Mouse (Mus musculus) MEL (cell line): Measurements from ENCODE around the gene Mpeg1.

Source experiments
- CTCF ChIP-seq, 3 experiments: IDR thresholded peaks in 2 of 3; conservative IDR thresholded peaks in 1 of 3; 2 replicates each; pipeline ENCODE4 v1.5.1; 2011 to 2012; ENCODE audit warnings: low read length in 3 of 3, low read depth in 2 of 3, mild to moderate bottlenecking in 2 of 3, improper control_type of control experiment in 1 of 3, inconsistent platforms in 1 of 3, mixed read lengths in 1 of 3, moderate library complexity in 1 of 3; ENCODE audit not compliant: control insufficient read depth in 1 of 3, insufficient read depth in 1 of 3, poor library complexity in 1 of 3, severe bottlenecking in 1 of 3
- ELF1 ChIP-seq: IDR thresholded peaks from 2 replicates; pipeline ENCODE4 v1.6.1; 2014; ENCODE audit warnings: low read depth, mild to moderate bottlenecking, inconsistent platforms, low read length, improper control_type of control experiment, moderate library complexity
- GABPA ChIP-seq: IDR thresholded peaks from 2 replicates; pipeline ENCODE4 v1.6.1; 2012; ENCODE audit warnings: low read depth, mild to moderate bottlenecking, inconsistent platforms, low read length, improper control_type of control experiment, moderate library complexity
- MEF2A ChIP-seq: IDR thresholded peaks from 2 replicates; pipeline ENCODE4 v1.6.1; 2014; ENCODE audit warnings: low read depth, mild to moderate bottlenecking, inconsistent platforms, low read length, improper control_type of control experiment; ENCODE audit not compliant: poor library complexity, insufficient replicate concordance, severe bottlenecking; ENCODE audit errors: extremely low read depth
- MXI1 ChIP-seq: IDR thresholded peaks from 2 replicates; pipeline ENCODE4 v1.6.1; 2011; ENCODE audit warnings: mild to moderate bottlenecking, low read depth, low read length, improper control_type of control experiment
- POLR2A ChIP-seq, 2 experiments: IDR thresholded peaks; 2 replicates each; pipeline ENCODE4 v1.6.1; 2011 to 2012; ENCODE audit warnings: low read length in 2 of 2, mild to moderate bottlenecking in 2 of 2, control low read depth in 1 of 2, improper control_type of control experiment in 1 of 2, low read depth in 1 of 2, moderate library complexity in 1 of 2; ENCODE audit not compliant: control insufficient read depth in 1 of 2, insufficient read depth in 1 of 2, poor library complexity in 1 of 2
- POLR2AphosphoS2 ChIP-seq: IDR thresholded peaks from 2 replicates; pipeline ENCODE4 v1.6.1; 2011; ENCODE audit warnings: low read length, improper control_type of control experiment
- SMC3 ChIP-seq: IDR thresholded peaks from 2 replicates; pipeline ENCODE4 v1.6.1; 2011; ENCODE audit warnings: low read depth, low read length, improper control_type of control experiment
- TBP ChIP-seq: IDR thresholded peaks from 2 replicates; pipeline ENCODE4 v1.8.0; 2011; ENCODE audit warnings: low read depth, low read length, improper control_type of control experiment
- UBTF ChIP-seq: IDR thresholded peaks from 2 replicates; pipeline ENCODE4 v1.6.1; 2012; ENCODE audit warnings: low read depth, mild to moderate bottlenecking, inconsistent platforms, low read length, improper control_type of control experiment, moderate library complexity, borderline replicate concordance; ENCODE audit not compliant: insufficient read depth
- USF1 ChIP-seq: IDR thresholded peaks from 2 replicates; pipeline ENCODE4 v1.6.1; 2014; ENCODE audit warnings: low read depth, mild to moderate bottlenecking, inconsistent platforms, low read length, improper control_type of control experiment, moderate library complexity
- USF2 ChIP-seq, 2 experiments: IDR thresholded peaks; 2 replicates each; pipeline ENCODE4 v1.6.1; 2011 to 2012; ENCODE audit warnings: improper control_type of control experiment in 2 of 2, low read length in 2 of 2, borderline replicate concordance in 1 of 2, inconsistent platforms in 1 of 2, low read depth in 1 of 2, mild to moderate bottlenecking in 1 of 2; ENCODE audit not compliant: insufficient read depth in 1 of 2
- ZKSCAN1 ChIP-seq: IDR thresholded peaks from 2 replicates; pipeline ENCODE4 v1.6.1; 2012; ENCODE audit warnings: low read depth, mild to moderate bottlenecking, inconsistent platforms, low read length, improper control_type of control experiment, moderate library complexity

DNA sequence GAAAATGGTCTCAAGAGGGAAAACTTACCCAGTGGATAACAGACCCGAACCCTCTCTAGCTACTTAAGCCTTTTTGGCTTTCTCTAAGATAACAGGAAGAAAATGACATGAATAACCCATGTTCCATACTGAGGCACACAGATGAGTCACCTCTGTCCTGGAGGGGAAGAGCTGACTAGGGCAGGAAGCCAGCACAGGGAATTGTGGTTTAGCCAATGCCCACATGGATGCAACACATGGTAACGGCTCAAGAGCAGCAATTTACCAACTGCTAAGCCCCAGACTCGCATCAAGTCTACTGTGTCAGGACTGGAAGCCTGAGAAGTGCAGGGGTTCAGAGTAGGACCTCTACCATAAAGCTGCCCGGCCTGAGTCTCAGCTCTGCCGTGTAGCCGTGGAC, 17.8 kb downstream of the Mpeg1 start:
- TF ChIP-seq UBTF (no peak), SMC3 (no peak), POLR2A (IDR thresholded peaks at IDR 0.05; ENCODE audit: control insufficient read depth in 1 of 2, insufficient read depth in 1 of 2, low read depth in 1 of 2, low read length in 2 of 2, poor library complexity in 1 of 2) (no peak), CTCF (IDR thresholded peaks at IDR 0.05 in 2 of 3, conservative IDR thresholded peaks at IDR 0.05 in 1 of 3; ENCODE audit: control insufficient read depth in 1 of 3, insufficient read depth in 1 of 3, low read depth in 2 of 3, low read length in 3 of 3, poor library complexity in 1 of 3, severe bottlenecking in 1 of 3) (no peak), USF1 (no peak), USF2 (IDR thresholded peaks at IDR 0.05; ENCODE audit: borderline replicate concordance in 1 of 2, insufficient read depth in 1 of 2, low read depth in 1 of 2, low read length in 2 of 2) (no peak), MEF2A (no peak), ZKSCAN1 (no peak), GABPA (no peak), TBP (no peak), POLR2AphosphoS2 (no peak), ELF1 (no peak), MXI1 (no peak)
